Mouse (Mus musculus): ENCODE measurements at regions not wholly inside any gene's neighbourhood (a gene's known extent, or its start where the extent isn't known, plus 50 kb on each side); places are given as distances from the start of the nearest gene placed in this dataset.
A peak's percentile ranks its signal among the peaks of the same experiment; 100 is the strongest.
"Not testable (repeated sequence)": the region's sequence is repeated elsewhere in the genome, so short reads cannot be mapped to it uniquely, and the experiment has no call there.

DNA sequence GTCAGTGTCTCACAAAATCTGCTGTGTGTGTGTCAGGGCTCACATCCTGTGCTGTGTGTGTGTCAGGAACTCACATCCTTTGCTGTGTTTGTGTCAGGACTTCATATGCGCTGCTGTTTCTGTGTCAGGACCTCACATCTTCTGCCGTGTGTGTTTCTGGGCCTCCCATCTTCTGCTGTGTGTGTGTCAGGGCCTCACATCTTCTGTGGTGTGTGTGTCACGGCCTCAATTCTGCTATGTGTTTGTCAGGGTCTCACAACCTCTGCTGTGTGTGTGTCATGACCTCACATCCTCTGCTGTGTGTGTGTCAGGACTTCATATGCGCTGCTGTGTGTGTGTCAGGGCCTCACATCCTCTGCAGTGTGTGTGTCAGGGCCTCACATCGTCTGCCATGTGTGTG lies 137.5 kb downstream of the Asmt start:
- not testable (repeated sequence) for H3K27ac ChIP-seq (ENCODE audit: low read depth); H3K4me1 ChIP-seq (ENCODE audit: insufficient read depth); H3K27me3 ChIP-seq (ENCODE audit: insufficient read depth, low read length); H3K9ac ChIP-seq (replicated peaks); DNase-seq; ATAC-seq; H3K4me3 ChIP-seq (ENCODE audit: low read depth, low read length); H3K9me3 ChIP-seq (ENCODE audit: low read length); H3K36me3 ChIP-seq (replicated peaks; ENCODE audit: insufficient read depth, low read length); H3K4me2 ChIP-seq (ENCODE audit: low read depth, low read length)
- 51% methylated on average over 3 of the region's 5 CpGs for WGBS (ENCODE audit: insufficient replicate concordance)

DNA sequence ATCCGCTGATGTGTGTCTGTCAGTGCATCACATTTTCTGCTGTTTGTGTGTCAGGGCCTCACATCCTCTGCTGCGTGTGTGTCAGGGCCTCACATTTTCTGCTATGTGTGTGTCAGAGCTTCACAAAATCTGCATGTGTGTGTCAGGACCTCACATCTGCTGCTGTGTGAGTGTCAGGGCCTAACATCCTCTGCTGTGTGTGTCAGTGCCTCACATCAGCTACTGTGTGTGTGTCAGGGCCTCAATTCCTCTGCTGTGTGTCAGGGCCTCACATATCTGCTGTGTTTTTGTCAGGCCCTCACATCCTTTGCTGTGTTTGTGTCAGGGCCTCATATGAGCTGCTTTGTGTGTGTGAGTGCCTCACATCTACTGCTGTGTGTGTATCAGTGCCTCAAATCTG lies 142.9 kb downstream of the Asmt start:
- H3K4me2 ChIP-seq (ENCODE audit: low read depth, low read length): no peak overlapping the region
- no peaks in the 10 kb centered on the region for H3K4me1 ChIP-seq (ENCODE audit: insufficient read depth)
- H3K27ac ChIP-seq (ENCODE audit: low read depth): no peak overlapping the region
- DNase-seq (no peak), ATAC-seq (no peak)
- peaks cover 6% of the 10 kb centered on the region; the same call in 1 of the 2 replicates for H3K9me3 ChIP-seq (ENCODE audit: low read length)
- no peaks in the 10 kb centered on the region for H3K36me3 ChIP-seq (replicated peaks; ENCODE audit: insufficient read depth, low read length)
- TF ChIP-seq CTCF (IDR thresholded peaks at IDR 0.05; ENCODE audit: low read depth): no peak
- TF ChIP-seq EP300 (IDR thresholded peaks at IDR 0.05; ENCODE audit: low read depth): no peak
- 54% methylated on average over 2 of the region's 2 CpGs for WGBS (ENCODE audit: insufficient replicate concordance)
- no peak overlapping the region for H3K4me3 ChIP-seq (ENCODE audit: low read depth, low read length)
- no peak overlapping the region for H3K9ac ChIP-seq (replicated peaks)
- H3K27me3 ChIP-seq (ENCODE audit: insufficient read depth, low read length): no peaks in the 10 kb centered on the region

DNA sequence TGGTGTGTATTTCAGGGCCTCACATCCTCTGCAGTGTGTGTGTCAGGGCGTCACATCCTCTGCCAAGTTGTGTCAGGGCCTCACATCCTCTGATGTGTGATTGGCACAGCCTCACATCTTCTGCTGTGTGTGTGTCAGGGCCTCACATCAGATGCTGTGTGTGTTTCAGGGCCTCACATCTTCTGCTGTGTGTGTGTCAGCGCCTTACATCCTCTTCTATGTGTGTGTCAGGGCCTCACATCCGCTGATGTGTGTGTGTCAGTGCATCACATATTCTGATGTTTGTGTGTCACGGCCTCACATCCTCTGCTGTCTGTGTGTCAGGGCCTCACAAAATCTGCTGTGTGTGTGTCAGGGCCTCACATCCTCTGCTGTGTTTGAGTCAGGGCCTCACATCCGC lies 168.7 kb downstream of the Asmt start:
- H3K27ac ChIP-seq (ENCODE audit: low read depth); H3K36me3 ChIP-seq (replicated peaks; ENCODE audit: insufficient read depth, low read length); H3K4me3 ChIP-seq (ENCODE audit: low read depth, low read length); H3K4me2 ChIP-seq (ENCODE audit: low read depth, low read length); H3K27me3 ChIP-seq (ENCODE audit: insufficient read depth, low read length); H3K9ac ChIP-seq (replicated peaks); H3K4me1 ChIP-seq (ENCODE audit: insufficient read depth); ATAC-seq; H3K9me3 ChIP-seq (ENCODE audit: low read length): not testable (repeated sequence)
- WGBS (ENCODE audit: insufficient replicate concordance): 53% methylated on average over 5 of the region's 5 CpGs
- DNase-seq: peak; percentile 11

DNA sequence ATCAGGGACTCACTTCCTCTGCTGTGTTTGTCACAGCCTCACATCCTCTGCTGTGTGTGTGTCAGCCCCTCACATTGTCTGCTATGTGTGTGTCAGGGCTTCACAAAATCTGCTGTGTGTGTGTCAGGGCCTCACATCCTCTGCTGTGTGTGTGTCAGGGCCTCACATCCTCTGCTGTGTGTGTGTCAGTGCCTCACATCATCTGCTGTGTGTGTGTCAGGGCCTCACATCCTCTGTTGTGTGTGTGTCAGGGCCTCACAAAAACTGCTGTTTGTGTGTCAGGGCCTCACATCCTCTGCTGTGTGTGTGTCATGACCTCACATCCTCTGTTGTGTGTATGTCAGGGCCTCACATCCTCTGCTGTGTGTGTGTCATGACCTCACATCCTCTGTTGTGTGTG lies 169.1 kb downstream of the Asmt start:
- not testable (repeated sequence) for H3K36me3 ChIP-seq (replicated peaks; ENCODE audit: insufficient read depth, low read length); H3K27me3 ChIP-seq (ENCODE audit: insufficient read depth, low read length); H3K9me3 ChIP-seq (ENCODE audit: low read length); H3K4me2 ChIP-seq (ENCODE audit: low read depth, low read length); ATAC-seq; H3K9ac ChIP-seq (replicated peaks); H3K27ac ChIP-seq (ENCODE audit: low read depth); DNase-seq; H3K4me3 ChIP-seq (ENCODE audit: low read depth, low read length); H3K4me1 ChIP-seq (ENCODE audit: insufficient read depth)

DNA sequence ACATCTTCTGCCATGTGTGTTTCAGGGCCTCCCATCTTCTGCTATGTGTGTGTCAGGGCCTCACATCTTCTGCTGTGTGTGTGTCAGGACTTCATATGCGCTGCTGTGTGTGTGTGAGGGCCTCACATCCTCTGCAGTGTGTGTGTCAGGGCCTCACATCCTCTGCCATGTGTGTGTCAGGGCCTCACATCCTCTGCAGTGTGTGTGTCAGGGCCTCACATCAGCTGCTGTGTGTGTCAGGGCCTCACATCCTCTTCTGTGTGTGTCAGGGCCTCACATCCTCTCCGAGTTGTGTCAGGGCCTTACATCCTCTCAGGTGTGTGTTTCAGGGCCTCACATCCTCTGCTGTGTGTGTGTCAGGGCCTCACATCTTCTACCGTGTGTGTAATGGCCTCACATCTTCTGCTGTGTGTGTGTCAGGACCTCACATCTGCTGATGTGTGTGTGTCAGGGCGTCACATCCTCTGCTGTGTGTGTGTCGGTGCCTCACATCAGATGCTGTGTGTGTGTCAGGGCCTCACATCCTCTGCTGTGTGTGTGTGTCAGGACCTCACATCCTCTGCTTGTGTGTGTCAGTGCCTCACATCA lies 170.5 kb downstream of the Asmt start:
- ATAC-seq; H3K36me3 ChIP-seq (replicated peaks; ENCODE audit: insufficient read depth, low read length): not testable (repeated sequence)
- 60% methylated on average over 5 of the region's 5 CpGs for WGBS (ENCODE audit: insufficient replicate concordance)

DNA sequence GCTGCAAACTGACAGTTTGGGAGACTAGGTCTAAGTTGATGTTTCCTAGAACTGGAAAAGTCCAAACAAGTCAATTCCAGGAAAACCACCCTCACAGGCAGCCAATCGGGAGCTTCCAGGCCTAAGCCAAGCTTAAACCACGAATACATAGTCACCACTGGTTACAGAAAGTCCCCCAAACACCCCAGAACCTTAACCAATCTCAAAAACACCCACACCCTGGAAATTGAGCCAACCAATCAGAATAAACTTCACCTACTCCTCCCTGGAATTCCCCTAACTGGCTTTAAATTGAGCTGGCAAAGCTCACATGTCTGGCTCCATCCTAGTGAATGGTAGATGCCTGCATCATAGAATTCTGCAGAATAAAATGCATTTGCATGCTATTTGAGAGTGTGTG lies 204.2 kb downstream of the Asmt start:
- not testable (repeated sequence) for H3K36me3 ChIP-seq (replicated peaks; ENCODE audit: insufficient read depth, low read length); H3K9me3 ChIP-seq (ENCODE audit: low read length); DNase-seq; H3K27me3 ChIP-seq (ENCODE audit: insufficient read depth, low read length); H3K4me1 ChIP-seq (ENCODE audit: insufficient read depth); H3K4me2 ChIP-seq (ENCODE audit: low read depth, low read length); H3K27ac ChIP-seq (ENCODE audit: low read depth); ATAC-seq; H3K9ac ChIP-seq (replicated peaks); H3K4me3 ChIP-seq (ENCODE audit: low read depth, low read length)
- WGBS (ENCODE audit: insufficient replicate concordance): no CpG with 5 or more reads among the region's 2 CpGs

More for the DNA sequence above, 170.5 kb downstream of the Asmt start:
- H3K27me3 ChIP-seq (ENCODE audit: insufficient read depth, low read length); H3K27ac ChIP-seq (ENCODE audit: low read depth); H3K4me1 ChIP-seq (ENCODE audit: insufficient read depth); H3K4me2 ChIP-seq (ENCODE audit: low read depth, low read length); DNase-seq; H3K9me3 ChIP-seq (ENCODE audit: low read length); H3K9ac ChIP-seq (replicated peaks); H3K4me3 ChIP-seq (ENCODE audit: low read depth, low read length): not testable (repeated sequence)

DNA sequence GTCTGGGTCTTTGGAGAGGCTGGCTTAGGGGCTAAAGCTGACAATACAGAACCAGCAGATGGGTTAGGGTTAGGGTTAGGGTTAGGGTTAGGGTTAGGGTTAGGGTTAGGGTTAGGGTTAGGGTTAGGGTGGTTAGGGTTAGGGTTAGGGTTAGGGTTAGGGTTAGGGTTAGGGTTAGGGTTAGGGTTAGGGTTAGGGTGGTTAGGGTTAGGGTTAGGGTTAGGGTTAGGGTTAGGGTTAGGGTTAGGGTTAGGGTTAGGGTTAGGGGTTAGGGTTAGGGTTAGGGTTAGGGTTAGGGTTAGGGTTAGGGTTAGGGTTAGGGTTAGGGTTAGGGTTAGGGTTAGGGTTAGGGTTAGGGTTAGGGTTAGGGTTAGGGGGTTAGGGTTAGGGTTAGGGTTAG lies 208.4 kb downstream of the Asmt start:
- not testable (repeated sequence) for H3K36me3 ChIP-seq (replicated peaks; ENCODE audit: insufficient read depth, low read length); H3K4me1 ChIP-seq (ENCODE audit: insufficient read depth); H3K4me3 ChIP-seq (ENCODE audit: low read depth, low read length); H3K27me3 ChIP-seq (ENCODE audit: insufficient read depth, low read length); H3K9me3 ChIP-seq (ENCODE audit: low read length); ATAC-seq; H3K27ac ChIP-seq (ENCODE audit: low read depth); DNase-seq; H3K4me2 ChIP-seq (ENCODE audit: low read depth, low read length); H3K9ac ChIP-seq (replicated peaks)
